Mouse (Mus musculus) lung, postnatal 0 days (tissue): ENCODE data around the gene Ryr3.

Experiments
- CTCF ChIP-seq: IDR thresholded peaks from 2 replicates; pipeline ENCODE4 v1.5.1; 2016; ENCODE audit warnings: antibody characterized with exemption, mild to moderate bottlenecking
- EP300 ChIP-seq: IDR thresholded peaks from 2 replicates; pipeline ENCODE4 v1.6.1; 2016; ENCODE audit warnings: antibody characterized with exemption, mild to moderate bottlenecking, control low read depth

DNA sequence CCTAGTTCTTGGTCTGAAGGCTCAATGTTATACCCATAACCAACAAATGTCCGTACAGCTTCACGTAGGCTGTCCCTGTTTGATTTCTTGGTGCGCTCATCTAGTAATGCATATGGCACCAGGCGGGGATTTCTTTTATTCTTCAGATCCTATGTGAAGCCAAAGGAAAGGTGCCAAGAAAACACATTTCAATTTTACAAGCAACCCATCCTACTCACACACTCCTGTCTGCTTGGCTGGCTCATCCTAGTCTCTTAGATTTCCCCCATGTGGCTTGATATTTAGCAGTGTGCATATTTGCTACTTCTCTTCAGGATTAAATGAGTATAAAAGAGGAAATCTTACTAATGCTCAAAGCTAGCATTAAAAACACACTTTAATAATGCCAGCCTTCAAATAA lies 355.1 kb downstream of the Ryr3 start:
- TF ChIP-seq EP300, result no peak
- TF ChIP-seq CTCF, result no peak
